ENCODE assay signal across 27 mouse cellular contexts in the genomic region with DNA sequence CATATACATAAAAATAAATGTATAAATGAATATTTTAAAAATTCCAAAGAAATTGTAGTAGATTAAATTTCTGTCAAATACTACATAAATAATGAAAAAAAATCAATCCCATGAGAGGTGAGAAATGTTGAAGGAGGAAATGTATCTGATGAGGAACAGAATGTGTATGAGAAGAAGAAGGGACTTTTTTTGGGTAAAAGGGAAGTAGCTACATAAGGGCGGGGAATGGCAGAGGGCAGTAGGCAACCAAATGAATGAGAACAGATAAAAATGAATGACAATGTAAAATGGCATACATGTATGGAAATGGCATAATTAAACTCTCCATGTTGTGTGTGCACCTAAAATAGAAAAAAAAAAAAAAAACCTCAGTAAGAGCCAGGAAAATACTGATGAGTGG. TPM values are rescaled to one million over a fixed set of nuclear protein-coding genes. Genes with fewer than 3 reads are reported as not detected.
DNase-seq lines count a peak whose midpoint lies in the region; ATAC-seq and TF ChIP-seq lines count a peak whose summit lies in the region.
"Had no signal": no experiment of that assay in that cellular context is flagged by ENCODE, and none has a peak within 500 bp of the region (broad histone marks: within the 10 kb centered on the region; RNA-seq: fewer than 3 reads in every experiment).

No protein-coding gene starts in this region.

- no peaks in the 10 kb centered on the region for H3K79me2 ChIP-seq in MEL (ENCODE audit: control insufficient read depth, insufficient read depth, low read length, poor library complexity)

- no peak for TF ChIP-seq EP300 in MEL (IDR thresholded peaks at IDR 0.05; ENCODE audit: low read depth in 1 of 2, low read length in 2 of 2)

- no peak overlapping the region for H3K4me3 ChIP-seq in MEL (ENCODE audit: control insufficient read depth in 1 of 2, insufficient read depth in 1 of 2, low read depth in 2 of 2, low read length in 2 of 2)
- H3K4me3 ChIP-seq: embryonic facial prominence, embryonic 10.5 days; embryonic facial prominence, embryonic 13.5 days; forebrain, embryonic 10.5 days; forebrain, embryonic 13.5 days; hindbrain, embryonic 12.5 days had no signal

- no peaks in the 10 kb centered on the region for H3K9me3 ChIP-seq in MEL (replicated peaks; ENCODE audit: insufficient read depth, low read length)
- H3K9me3 ChIP-seq: embryonic facial prominence, embryonic 10.5 days; embryonic facial prominence, embryonic 13.5 days; forebrain, embryonic 10.5 days; forebrain, embryonic 13.5 days; G1E; hindbrain, embryonic 12.5 days had no signal

- no peak overlapping the region for H3K9ac ChIP-seq in MEL (ENCODE audit: control insufficient read depth, low read depth, low read length, poor library complexity, severe bottlenecking)
- H3K9ac ChIP-seq: embryonic facial prominence, embryonic 13.5 days; forebrain, embryonic 13.5 days; hindbrain, embryonic 12.5 days had no signal

- no peaks in the 10 kb centered on the region; a peak in 1 of 4 replicates for H3K36me3 ChIP-seq in MEL (ENCODE audit: control insufficient read depth in 1 of 2, insufficient read depth in 2 of 2, low read length in 2 of 2)
- H3K36me3 ChIP-seq: embryonic facial prominence, embryonic 10.5 days; embryonic facial prominence, embryonic 13.5 days; forebrain, embryonic 10.5 days; G1E; hindbrain, embryonic 12.5 days had no signal

- H3K4me1 ChIP-seq in MEL (ENCODE audit: control insufficient read depth in 1 of 2, insufficient read depth in 2 of 2, low read length in 2 of 2) = no peaks in the 10 kb centered on the region; a peak in 1 of 4 replicates
- H3K4me1 ChIP-seq: embryonic facial prominence, embryonic 10.5 days; embryonic facial prominence, embryonic 13.5 days; forebrain, embryonic 10.5 days; forebrain, embryonic 13.5 days; hindbrain, embryonic 12.5 days had no signal

- DNase-seq in MEL (ENCODE audit: low read depth, low spot score) = peak; percentile 23
- DNase-seq in kidney, postnatal 4 days = no peak
- no peak for DNase-seq in spleen, postnatal 14 days (ENCODE audit: low spot score in 2 of 2)
- no peak for DNase-seq in Muller cell, postnatal 12 days (ENCODE audit: inconsistent ontology term)
- DNase-seq: adrenal gland, postnatal 10 days; adrenal gland, postnatal 36 days; cerebellum, adult 18-20 months; cerebellum, adult 9-10 months; cerebellum, postnatal 25 days; embryo, embryonic 11 days; gastrocnemius, postnatal 10 days; gastrocnemius, postnatal 36 days; heart, adult 11 months had no signal

- ATAC-seq in megakaryocyte, adult 5-6 weeks (ENCODE audit: poor library complexity, severe bottlenecking) = peak; percentile 72
- ATAC-seq in neutrophil, adult 5-6 weeks (ENCODE audit: extremely low read depth, insufficient number of reproducible peaks, low FRiP score, poor library complexity, severe bottlenecking) = peak; percentile 58; the same call in 1 of the 2 replicates
- ATAC-seq: activated CD4-positive, CD25-positive, alpha-beta regulatory T cell, adult 4 months; forebrain, embryonic 13.5 days; forebrain, embryonic 16.5 days; hindbrain, embryonic 16.5 days; inflammation-experienced regulatory T-cells, adult 6 months; intestine, embryonic 16.5 days had no signal

- no peak for TF ChIP-seq CTCF in MEL (IDR thresholded peaks at IDR 0.05 in 2 of 3, conservative IDR thresholded peaks at IDR 0.05 in 1 of 3; ENCODE audit: control insufficient read depth in 1 of 3, insufficient read depth in 1 of 3, low read depth in 2 of 3, low read length in 3 of 3, poor library complexity in 1 of 3, severe bottlenecking in 1 of 3)

- H3K27me3 ChIP-seq in MEL (ENCODE audit: control insufficient read depth in 1 of 2, insufficient read depth in 2 of 2, low read length in 2 of 2) = peaks cover 3 to 5% of the 10 kb centered on the region in 2 experiments
- H3K27me3 ChIP-seq: embryonic facial prominence, embryonic 13.5 days; forebrain, embryonic 13.5 days; hindbrain, embryonic 12.5 days had no signal

- no peak for TF ChIP-seq RAD21 in MEL (IDR thresholded peaks at IDR 0.05; ENCODE audit: low read depth, low read length)

- TF ChIP-seq POLR2A in MEL (IDR thresholded peaks at IDR 0.05; ENCODE audit: control insufficient read depth in 1 of 2, insufficient read depth in 1 of 2, low read depth in 1 of 2, low read length in 2 of 2, poor library complexity in 1 of 2) = no peak

- H3K27ac ChIP-seq in MEL (ENCODE audit: control insufficient read depth, low read depth, low read length) = no peak overlapping the region
- H3K27ac ChIP-seq: embryonic facial prominence, embryonic 10.5 days; embryonic facial prominence, embryonic 13.5 days; forebrain, embryonic 10.5 days; forebrain, embryonic 13.5 days; hindbrain, embryonic 12.5 days had no signal

TF ChIP-seq in MEL, 35 proteins besides CTCF, POLR2A, EP300 and RAD21:
- TF ChIP-seq E2F4 (IDR thresholded peaks at IDR 0.05; ENCODE audit: borderline replicate concordance, low read depth, low read length) (no peak), MXI1 (IDR thresholded peaks at IDR 0.05; ENCODE audit: low read depth, low read length) (no peak), USF1 (IDR thresholded peaks at IDR 0.05; ENCODE audit: low read depth, low read length) (no peak), NRF1 (IDR thresholded peaks at IDR 0.05; ENCODE audit: insufficient read depth, low read depth, low read length, poor library complexity, severe bottlenecking) (no peak), ZC3H11A (IDR thresholded peaks at IDR 0.05; ENCODE audit: low read depth, low read length) (no peak), SIN3A (IDR thresholded peaks at IDR 0.05; ENCODE audit: low read length) (no peak), CHD1 (IDR thresholded peaks at IDR 0.05; ENCODE audit: low read depth, low read length) (no peak), NELFE (IDR thresholded peaks at IDR 0.05; ENCODE audit: low read depth, low read length) (no peak), TAL1 (IDR thresholded peaks at IDR 0.05; ENCODE audit: low read length) (no peak), GABPA (IDR thresholded peaks at IDR 0.05; ENCODE audit: low read depth, low read length) (no peak)

RNA-seq across cellular contexts. Expression of a gene that starts 11.6 kb away (rescaled TPM):
- total RNA-seq in MEL (2012; rRNA removed) = not detected in 2 replicates
- under 1 TPM in 1 of 2 experiments, not detected in 1; 0.04 TPM for polyA plus RNA-seq in MEL (2012; ENCODE audit: insufficient read depth in 1 of 2, insufficient read length in 2 of 2, low read depth in 1 of 2, low replicate concordance in 2 of 2, missing spikeins in 1 of 2)
- total RNA-seq in megakaryocyte, adult 5-6 weeks (2015) = 13.1 and 15.9 TPM in 2 replicates
- 12.0 and 15.0 TPM in 2 replicates for total RNA-seq in megakaryocyte, adult 5-6 weeks (2017)
- total RNA-seq in neutrophil, adult 5-6 weeks (2017) = 3.7 and 4.3 TPM in 2 replicates
- polyA plus RNA-seq: forebrain, embryonic 10.5 days; G1E; heart, embryonic 14.5 days; hindbrain, embryonic 12.5 days had no signal

RNA-seq across cellular contexts. Expression of a gene that starts 32.4 kb away (rescaled TPM):
- 2.8 and 6.6 TPM in 2 replicates for total RNA-seq in MEL (2012; rRNA removed)
- polyA plus RNA-seq in MEL (2012; ENCODE audit: insufficient read depth in 1 of 2, insufficient read length in 2 of 2, low read depth in 1 of 2, low replicate concordance in 2 of 2, missing spikeins in 1 of 2) = 1 to 10 TPM in 1 of 2 experiments, not detected in 1; 6.2 TPM
- total RNA-seq in megakaryocyte, adult 5-6 weeks (2015) = 78.1 and 81.3 TPM in 2 replicates
- total RNA-seq in megakaryocyte, adult 5-6 weeks (2017) = 47.3 and 50.2 TPM in 2 replicates
- 80.9 and 92.3 TPM in 2 replicates for total RNA-seq in neutrophil, adult 5-6 weeks (2017)

RNA-seq across cellular contexts. Expression of a gene that starts 42.1 kb away (rescaled TPM):
- 7.5 and 10.7 TPM in 2 replicates for total RNA-seq in MEL (2012; rRNA removed)
- 10 to 100 TPM in 1 of 2 experiments, not detected in 1; 10.0 TPM for polyA plus RNA-seq in MEL (2012; ENCODE audit: insufficient read depth in 1 of 2, insufficient read length in 2 of 2, low read depth in 1 of 2, low replicate concordance in 2 of 2, missing spikeins in 1 of 2)
- total RNA-seq in megakaryocyte, adult 5-6 weeks (2015) = 59.0 and 67.2 TPM in 2 replicates
- total RNA-seq in megakaryocyte, adult 5-6 weeks (2017) = 54.1 and 62.0 TPM in 2 replicates
- 78.9 and 82.9 TPM in 2 replicates for total RNA-seq in neutrophil, adult 5-6 weeks (2017)
